Mouse (Mus musculus) c-Kit-positive CD71-positive TER-119-positive erythroid progenitor cells, embryonic 14.5 days (primary cell): Measurements from ENCODE around the gene Myo3b.

Source experiments
- DNase-seq: peaks from one replicate; pipeline ENCODE4 v3.0.0-alpha.2; 2013; ENCODE audit warnings: low spot score

The Myo3b gene

GRCm38 (mm10) chr2:70352435-70353165, 313.7 kb downstream of the Myo3b start:
- no peak for DNase-seq

DNA sequence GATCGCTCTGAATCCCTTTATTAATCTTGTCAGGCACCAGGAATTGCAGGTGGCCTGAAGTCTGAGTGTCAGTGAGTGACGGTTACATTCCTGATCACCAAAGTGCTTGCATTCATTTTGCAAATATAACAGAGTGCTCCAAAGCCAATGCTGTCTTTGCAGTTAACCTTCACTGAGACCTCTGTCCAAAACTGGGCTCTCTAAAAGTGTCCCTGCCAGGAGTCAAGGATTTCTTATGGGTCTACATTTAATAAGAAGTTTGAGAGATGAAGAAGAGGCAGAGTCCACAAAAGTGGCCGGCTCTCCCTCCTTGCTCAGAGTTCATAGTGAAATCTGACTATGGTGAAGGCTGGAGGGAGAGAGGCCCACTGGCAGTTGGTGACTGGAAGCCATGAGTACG, 315.1 kb downstream of the Myo3b start:
- DNase-seq, result no peak

- no peak for DNase-seq
Measured at GRCm38 (mm10) chr2:70355026-70355425, 316.1 kb downstream of the Myo3b start.

- no peak for DNase-seq
Measured at GRCm38 (mm10) chr2:70369421-70369820, 330.5 kb downstream of the Myo3b start.

GRCm38 (mm10) chr2:70379341-70379740, 340.4 kb downstream of the Myo3b start:
- DNase-seq, result no peak

DNA sequence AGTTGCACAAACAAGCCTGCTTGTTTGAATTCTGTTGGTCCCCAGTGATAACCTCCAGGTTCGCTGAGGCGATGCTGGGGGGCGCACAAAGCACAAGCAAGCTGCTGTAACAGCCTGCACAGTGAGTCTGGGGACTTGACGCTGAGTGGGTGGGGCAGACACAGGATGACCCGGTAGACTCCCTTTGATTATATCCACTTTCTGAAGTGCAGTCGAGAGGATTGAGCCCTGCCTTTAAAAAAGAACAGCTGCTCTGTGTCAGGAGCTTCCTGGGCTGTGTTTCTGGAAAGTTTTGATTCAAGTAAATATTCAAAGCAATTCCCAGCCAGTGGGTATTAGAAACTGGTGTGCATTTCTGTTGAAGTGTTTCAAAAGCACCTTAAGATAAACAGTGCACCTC, 341.0 kb downstream of the Myo3b start:
- DNase-seq, result no peak

DNA sequence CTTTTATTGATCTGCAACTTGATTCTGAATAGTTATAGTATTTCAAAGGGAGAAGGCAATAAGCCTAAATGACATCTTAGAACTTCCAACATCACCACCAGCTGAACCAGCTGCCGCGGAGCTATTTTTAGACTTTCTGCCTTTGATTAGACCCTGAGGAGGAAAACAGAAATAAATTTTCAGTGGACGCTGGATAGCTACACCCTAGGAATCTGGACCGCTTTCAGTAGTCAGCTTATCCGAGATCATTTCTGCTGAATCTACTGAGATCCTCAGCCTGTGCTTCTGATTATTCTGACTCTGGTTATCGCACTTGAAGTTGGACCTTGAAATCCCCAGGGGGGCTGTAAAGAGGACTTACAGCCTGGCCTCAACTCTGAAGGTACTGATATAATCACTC, 349.7 kb downstream of the Myo3b start:
- DNase-seq, result no peak

GRCm38 (mm10) chr2:70389162-70389561, 350.2 kb downstream of the Myo3b start:
- no peak for DNase-seq

DNA sequence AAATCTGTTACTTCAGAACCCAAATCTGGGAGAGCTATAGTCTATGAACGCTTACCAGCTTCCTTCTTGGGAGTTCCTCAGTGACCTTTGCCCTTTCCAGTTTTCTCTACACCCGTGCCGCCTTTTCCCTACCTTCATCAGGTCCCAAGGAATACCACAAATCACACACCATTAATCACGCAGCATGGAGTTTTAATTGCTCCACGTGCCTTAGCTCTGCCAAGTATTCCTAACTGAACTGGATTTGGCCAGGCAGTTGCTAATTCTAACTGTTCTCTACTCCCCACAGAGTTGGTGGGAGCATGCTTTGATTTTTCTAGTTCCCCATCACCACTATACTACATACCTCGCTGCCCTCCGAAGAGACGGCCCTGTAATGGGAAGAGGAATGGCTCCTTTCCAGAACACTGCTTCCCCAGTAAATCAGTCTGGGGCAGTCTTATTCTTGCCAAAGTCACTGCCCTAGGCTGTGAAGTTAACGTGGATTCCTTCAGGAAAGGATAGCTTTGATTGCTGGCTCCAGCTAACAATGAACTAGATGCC, 358.9 kb downstream of the Myo3b start:
- no peak for DNase-seq

- DNase-seq, result no peak
Measured at GRCm38 (mm10) chr2:70399441-70400115, 360.7 kb downstream of the Myo3b start.

- DNase-seq, result no peak
Measured at GRCm38 (mm10) chr2:70400321-70400720, 361.4 kb downstream of the Myo3b start.

DNA sequence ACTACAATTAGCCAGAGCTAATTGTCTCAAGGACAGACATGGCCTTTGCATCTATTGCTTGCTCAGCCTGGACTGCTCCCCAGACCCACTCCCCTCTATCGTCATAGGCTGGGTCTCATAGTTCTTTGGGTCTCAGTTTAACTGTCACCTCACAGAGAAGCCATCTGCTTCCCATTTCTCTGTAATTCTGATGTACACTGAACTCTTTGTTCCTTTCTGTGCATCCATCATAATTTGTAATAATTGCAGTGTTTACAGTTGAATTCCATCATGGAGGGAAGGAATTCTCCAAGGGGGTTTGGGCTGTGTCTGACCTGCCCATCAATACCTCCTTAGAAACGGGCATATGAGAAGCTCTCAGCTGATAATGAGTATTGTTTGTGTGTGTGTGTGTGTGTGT, 365.4 kb downstream of the Myo3b start:
- DNase-seq, result no peak

DNA sequence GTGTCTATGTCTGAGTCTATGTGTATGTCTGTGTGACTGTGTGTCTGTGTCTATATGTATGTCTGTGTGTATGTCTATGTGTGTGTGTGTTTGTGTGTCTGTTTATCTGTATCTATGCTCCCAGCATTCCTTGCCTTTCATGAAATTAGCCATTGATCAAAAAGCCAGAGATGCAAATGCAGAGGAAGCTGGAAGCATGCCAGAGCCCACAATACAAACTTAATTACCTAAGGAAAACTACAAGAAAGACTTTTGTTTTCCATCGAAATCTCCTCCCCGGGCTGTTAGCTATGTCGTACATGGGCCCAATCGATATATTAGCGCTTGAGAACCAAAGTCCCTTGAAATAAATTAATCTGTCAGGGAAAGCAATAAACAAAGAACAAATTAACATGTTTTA, 367.9 kb downstream of the Myo3b start:
- DNase-seq, result no peak

DNA sequence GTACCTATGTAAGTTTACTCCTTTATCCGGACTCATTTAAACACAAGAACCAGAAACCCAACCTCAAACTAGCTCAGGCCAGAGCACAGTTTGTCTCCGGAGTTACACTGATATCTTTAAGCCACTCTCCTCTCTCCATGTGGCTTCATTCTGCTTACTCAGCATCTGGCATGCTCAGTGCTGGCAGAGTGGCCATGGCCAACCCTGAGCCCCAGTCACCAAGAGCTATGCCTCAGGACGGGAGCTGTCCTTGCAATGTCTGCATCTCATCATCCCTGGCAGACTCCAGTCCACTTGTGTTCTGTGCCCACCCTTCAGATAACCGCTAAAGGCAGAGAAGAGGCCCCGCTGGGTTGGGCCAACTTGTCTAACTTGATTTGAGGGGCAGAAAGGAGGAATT, 368.8 kb downstream of the Myo3b start:
- no peak for DNase-seq

DNA sequence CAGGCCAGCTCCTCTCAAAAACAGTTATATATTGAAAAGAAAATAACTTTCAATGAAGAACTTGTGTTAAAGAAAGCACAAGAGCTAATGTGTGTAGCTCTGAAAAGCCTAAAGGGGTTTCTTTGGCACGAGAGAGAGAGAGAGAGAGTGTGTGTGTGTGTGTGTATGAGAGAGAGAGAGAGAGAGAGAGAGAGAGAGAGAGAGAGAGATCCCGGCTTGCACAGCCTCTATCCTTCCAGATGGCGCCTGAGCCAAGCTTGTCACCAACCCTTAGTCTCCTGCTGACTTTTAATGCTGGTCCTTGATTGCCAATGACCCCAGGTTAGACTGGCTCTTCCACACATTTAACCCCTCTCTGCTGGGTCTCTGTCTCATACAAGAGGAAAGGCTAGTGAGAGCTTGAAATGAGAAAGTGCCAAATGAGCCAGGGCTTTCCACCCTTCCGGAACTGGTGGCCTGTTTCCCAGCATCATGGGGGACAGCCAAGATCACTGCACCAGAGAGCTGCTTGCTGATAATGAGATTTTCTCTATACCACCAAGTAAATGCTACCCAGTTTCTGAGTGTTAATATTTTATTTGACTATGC, 371.5 kb downstream of the Myo3b start:
- DNase-seq, result no peak

- no peak for DNase-seq
Measured at GRCm38 (mm10) chr2:70412315-70412714, 373.4 kb downstream of the Myo3b start.

DNA sequence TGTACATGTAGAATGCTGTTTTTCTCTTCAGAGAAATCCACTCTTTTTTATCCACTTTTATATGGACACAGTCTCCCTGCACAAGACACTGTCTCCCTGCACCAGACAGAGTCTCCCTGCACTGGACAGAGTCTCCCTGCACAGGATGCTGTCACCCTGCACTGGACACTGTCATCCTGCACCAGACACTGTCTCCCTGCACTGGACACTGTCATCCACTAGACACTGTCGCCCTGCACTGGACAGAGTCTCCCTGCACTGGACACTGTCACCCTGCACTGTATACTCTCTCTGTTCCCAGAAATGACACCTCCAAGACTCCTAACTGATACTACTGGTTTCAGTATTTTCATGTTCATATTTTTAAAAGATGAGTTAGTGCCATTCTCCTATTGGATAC, 375.5 kb downstream of the Myo3b start:
- no peak for DNase-seq

DNA sequence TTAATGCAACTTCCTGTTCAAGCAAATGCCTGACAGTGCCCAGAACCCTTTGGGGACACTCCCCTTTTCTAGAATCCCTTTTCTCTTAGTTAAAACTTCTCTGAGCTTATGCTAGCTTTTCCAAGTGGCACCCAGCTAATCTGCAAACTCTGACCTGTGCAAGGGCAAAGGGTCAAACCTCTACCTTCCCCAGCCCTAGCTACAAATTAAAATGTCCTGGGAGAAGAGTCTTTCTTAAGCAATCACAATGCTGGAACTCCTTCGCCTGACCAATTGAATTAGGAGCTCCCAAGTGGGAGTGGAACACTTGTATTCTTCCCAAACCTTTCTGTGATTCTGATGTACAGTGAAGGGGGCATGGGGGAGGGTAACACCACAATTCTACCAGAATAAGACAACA, 376.6 kb downstream of the Myo3b start:
- no peak for DNase-seq

- no peak for DNase-seq
Measured at GRCm38 (mm10) chr2:70419336-70419735, 380.4 kb downstream of the Myo3b start.

- no peak for DNase-seq
Measured at GRCm38 (mm10) chr2:70421144-70421874, 382.4 kb downstream of the Myo3b start.

- no peak for DNase-seq
Measured at GRCm38 (mm10) chr2:70425611-70426010, 386.7 kb downstream of the Myo3b start.

- DNase-seq, result no peak
Measured at GRCm38 (mm10) chr2:70443035-70443434, 404.1 kb downstream of the Myo3b start.
